Mouse (Mus musculus): Measurements from ENCODE around the gene Itga2b.

The Itga2b gene

GRCm38 (mm10) chr11:102469648-102470357 lies at the start of gene Itga2b:
Gene Itga2b, minus strand, starts transcription at chr11:102470122.
- DNase-seq (ENCODE audit: low read depth, low spot score) = no peak

- no peak for DNase-seq (ENCODE audit: low read depth, low spot score)
Measured at GRCm38 (mm10) chr11:102514793-102515424, 45.0 kb upstream of the Itga2b start.

GRCm38 (mm10) chr11:102510226-102510625 lies 40.3 kb upstream of the Itga2b start:
- peak; percentile 68 for DNase-seq (ENCODE audit: low read depth, low spot score)

- DNase-seq (ENCODE audit: low read depth, low spot score) = no peak
Measured at GRCm38 (mm10) chr11:102496732-102497131, 26.8 kb upstream of the Itga2b start.

GRCm38 (mm10) chr11:102496206-102496605 lies 26.3 kb upstream of the Itga2b start:
- peak; percentile 48 for DNase-seq (ENCODE audit: low read depth, low spot score)

GRCm38 (mm10) chr11:102495742-102496141 lies 25.8 kb upstream of the Itga2b start:
- peak; percentile 17 for DNase-seq (ENCODE audit: low read depth, low spot score)

- DNase-seq (ENCODE audit: low read depth, low spot score) = no peak
Measured at GRCm38 (mm10) chr11:102495114-102495513, 25.2 kb upstream of the Itga2b start.

- peak; percentile 11 for DNase-seq (ENCODE audit: low read depth, low spot score)
Measured at GRCm38 (mm10) chr11:102494063-102494650, 24.2 kb upstream of the Itga2b start.

- DNase-seq (ENCODE audit: low read depth, low spot score) = peak; percentile 92
Measured at GRCm38 (mm10) chr11:102493241-102493640, 23.3 kb upstream of the Itga2b start.

- DNase-seq (ENCODE audit: low read depth, low spot score) = no peak
Measured at GRCm38 (mm10) chr11:102487901-102488300, 18.0 kb upstream of the Itga2b start.

- peak; percentile 79 for DNase-seq (ENCODE audit: low read depth, low spot score)
Measured at GRCm38 (mm10) chr11:102486733-102487386, 16.9 kb upstream of the Itga2b start.

GRCm38 (mm10) chr11:102481779-102482178 lies 11.9 kb upstream of the Itga2b start:
- DNase-seq (ENCODE audit: low read depth, low spot score) = no peak

GRCm38 (mm10) chr11:102480897-102481296 lies 11.0 kb upstream of the Itga2b start:
- DNase-seq (ENCODE audit: low read depth, low spot score) = no peak

- no peak for DNase-seq (ENCODE audit: low read depth, low spot score)
Measured at GRCm38 (mm10) chr11:102480111-102480510, 10.2 kb upstream of the Itga2b start.

- DNase-seq (ENCODE audit: low read depth, low spot score) = no peak
Measured at GRCm38 (mm10) chr11:102479581-102479980, 9.7 kb upstream of the Itga2b start.

GRCm38 (mm10) chr11:102478671-102479070 lies 8.7 kb upstream of the Itga2b start:
- no peak for DNase-seq (ENCODE audit: low read depth, low spot score)

- DNase-seq (ENCODE audit: low read depth, low spot score) = no peak
Measured at GRCm38 (mm10) chr11:102475027-102475426, 5.1 kb upstream of the Itga2b start.

GRCm38 (mm10) chr11:102467041-102467631 lies 2.8 kb downstream of the Itga2b start:
- peak; percentile 96 for DNase-seq (ENCODE audit: low read depth, low spot score)

- peak; percentile 71 for DNase-seq (ENCODE audit: low read depth, low spot score)
Measured at GRCm38 (mm10) chr11:102465713-102466436, 4.0 kb downstream of the Itga2b start.

- no peak for DNase-seq (ENCODE audit: low read depth, low spot score)
Measured at GRCm38 (mm10) chr11:102464901-102465300, 5.0 kb downstream of the Itga2b start.

GRCm38 (mm10) chr11:102461764-102462163 lies 8.2 kb downstream of the Itga2b start:
- no peak for DNase-seq (ENCODE audit: low read depth, low spot score)
